In the genomic region with DNA sequence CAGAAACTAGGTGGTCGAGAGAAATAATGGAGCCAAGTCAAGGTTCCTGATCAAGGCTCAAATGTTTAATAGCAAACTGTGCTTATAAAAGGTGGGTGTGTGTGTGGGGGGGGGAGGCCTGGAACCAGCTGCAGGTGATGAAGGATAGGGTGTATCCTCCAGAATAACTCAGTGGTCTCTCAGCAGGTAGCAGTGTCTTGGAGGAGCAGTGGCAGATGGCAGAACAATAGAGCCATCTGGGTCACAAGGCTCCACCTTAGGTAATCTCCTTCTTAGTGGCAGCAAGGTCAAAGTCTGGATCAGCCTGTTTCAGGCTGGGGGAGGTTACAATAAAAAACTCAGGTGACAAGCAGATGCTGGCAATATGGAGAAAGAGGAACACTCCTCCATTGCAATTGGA, we compare ENCODE assay signal across 8 mouse cellular contexts.
DNase-seq lines count a peak whose midpoint lies in the region; ATAC-seq and TF ChIP-seq lines count a peak whose summit lies in the region.
"Not testable (repeated sequence)": the region's sequence is repeated elsewhere in the genome, so short reads cannot be mapped to it uniquely, and the experiment has no call there.

No protein-coding gene starts in this region.

- not testable (repeated sequence) for TF ChIP-seq CTCF in E14TG2a.4 (conservative IDR thresholded peaks at IDR 0.05; ENCODE audit: low read length); ES-Bruce4 (IDR thresholded peaks at IDR 0.05; ENCODE audit: low read depth, low read length)

- in situ Hi-C loops in ES-E14 (cut with MboI; ENCODE audit: low sequenced_read_pairs in 2 of 2, unreplicated experiment in 2 of 2): not testable (repeated sequence)

- H3K27me3 ChIP-seq in E14TG2a.4 (ENCODE audit: insufficient read depth, low read length); ES-Bruce4 (ENCODE audit: control insufficient read depth, insufficient read depth, low read length, poor library complexity, severe bottlenecking); limb, embryonic 11.5 days (ENCODE audit: control insufficient read depth, insufficient read depth, low read length); midbrain, embryonic 10.5 days (ENCODE audit: low read depth, poor library complexity, severe bottlenecking): not testable (repeated sequence)

- WGBS in limb, embryonic 11.5 days: 97% methylated on average over 1 of the region's 1 CpGs
- WGBS in midbrain, embryonic 10.5 days: 92% methylated on average over 1 of the region's 1 CpGs

- ATAC-seq in limb, embryonic 11.5 days (ENCODE audit: insufficient number of reproducible peaks, low FRiP score, low TSS enrichment, low read depth): not testable (repeated sequence)

- H3K9ac ChIP-seq in ES-Bruce4 (ENCODE audit: low read depth, poor library complexity, severe bottlenecking); limb, embryonic 11.5 days (ENCODE audit: low read length): not testable (repeated sequence)
- peak overlapping the region; percentile 44; the same call in 1 of the 2 replicates for H3K9ac ChIP-seq in ES-E14 (ENCODE audit: insufficient read depth, low read depth, low read length, poor library complexity, severe bottlenecking)

- H3K27ac ChIP-seq in ES-Bruce4 (ENCODE audit: insufficient read depth, low read length) (peak overlapping the region; percentile 67), ES-E14 (ENCODE audit: insufficient read depth, low read depth, low read length, poor library complexity, severe bottlenecking) (peak overlapping the region; percentile 82)
- not testable (repeated sequence) for H3K27ac ChIP-seq in limb, embryonic 11.5 days (replicated peaks; ENCODE audit: low read depth, low read length); midbrain, embryonic 10.5 days (replicated peaks)

- H3K4me3 ChIP-seq in E14TG2a.4 (replicated peaks; ENCODE audit: low read length) (peak overlapping the region; percentile 71), ES-E14 (ENCODE audit: insufficient read depth in 1 of 2, low read depth in 1 of 2, low read length in 2 of 2, poor library complexity in 1 of 2, severe bottlenecking in 1 of 2) (peak overlapping the region; percentile 27 to 64)
- not testable (repeated sequence) for H3K4me3 ChIP-seq in ES-Bruce4 (ENCODE audit: low read depth, low read length); limb, embryonic 11.5 days (ENCODE audit: low read depth, low read length); midbrain, embryonic 10.5 days

- H3K4me2 ChIP-seq in limb, embryonic 11.5 days (ENCODE audit: low read depth, severe bottlenecking): not testable (repeated sequence)

- not testable (repeated sequence) for TF ChIP-seq POLR2A in ES-Bruce4 (IDR thresholded peaks at IDR 0.05; ENCODE audit: insufficient read depth, low read length)

- H3K9me3 ChIP-seq in E14TG2a.4 (ENCODE audit: low read length): peaks cover 60% of the 10 kb centered on the region
- H3K9me3 ChIP-seq in ES-Bruce4 (replicated peaks; ENCODE audit: control insufficient read depth, insufficient read depth, low read length, poor library complexity, severe bottlenecking): peaks cover 15% of the 10 kb centered on the region
- H3K9me3 ChIP-seq in ES-E14 (ENCODE audit: control insufficient read depth, insufficient read depth, low read depth, low read length); limb, embryonic 11.5 days (ENCODE audit: control insufficient read depth, low read length); midbrain, embryonic 10.5 days (replicated peaks): not testable (repeated sequence)

- DNase-seq in ES-CJ7 (ENCODE audit: low read depth, low spot score) (peak; percentile 96), ES-E14 (ENCODE audit: low read depth, low spot score) (peak; percentile 64), R1 (ENCODE audit: low read depth, low spot score) (peak; percentile 98), ZHBTc4 (ENCODE audit: low read depth, low spot score) (peak; percentile 95)
- DNase-seq in limb, embryonic 11.5 days (ENCODE audit: low spot score): peak; percentile 0
- peak; percentile 4 for DNase-seq in midbrain, embryonic 10.5 days (ENCODE audit: low spot score)

- peak; percentile 83 for TF ChIP-seq EP300 in ES-Bruce4 (IDR thresholded peaks at IDR 0.05; ENCODE audit: insufficient read depth, low read depth, low read length)

- peaks cover 18% of the 10 kb centered on the region for H3K36me3 ChIP-seq in E14TG2a.4 (ENCODE audit: insufficient read depth, low read length)
- H3K36me3 ChIP-seq in ES-Bruce4 (ENCODE audit: control insufficient read depth, insufficient read depth, low read length, poor library complexity, severe bottlenecking); ES-E14 (ENCODE audit: control insufficient read depth, insufficient read depth, low read length, poor library complexity, severe bottlenecking); limb, embryonic 11.5 days (ENCODE audit: control insufficient read depth, insufficient read depth, low read length); midbrain, embryonic 10.5 days: not testable (repeated sequence)

- peaks cover 15% of the 10 kb centered on the region for H3K4me1 ChIP-seq in E14TG2a.4 (replicated peaks; ENCODE audit: low read depth, low read length)
- not testable (repeated sequence) for H3K4me1 ChIP-seq in ES-Bruce4 (ENCODE audit: control insufficient read depth, insufficient read depth, low read length); ES-E14 (ENCODE audit: control insufficient read depth in 2 of 2, insufficient read depth in 2 of 2, low read length in 2 of 2, poor library complexity in 1 of 2); limb, embryonic 11.5 days (ENCODE audit: control insufficient read depth, insufficient read depth, low read length); midbrain, embryonic 10.5 days

TF ChIP-seq in ES-E14, 5 proteins besides CTCF, POLR2A, EP300 and RAD21:
- TF ChIP-seq CHD2 (IDR thresholded peaks at IDR 0.05; ENCODE audit: low read depth, low read length): 0 out of 2 replicates have a peak, but pooled peaks have one; percentile 35
- 0 out of 2 replicates have a peak, but pooled peaks have one; percentile 5 for TF ChIP-seq ZNF384 (IDR thresholded peaks at IDR 0.05; ENCODE audit: low read depth, low read length)
TF ChIP-seq in ES-E14: peak in this region for 2; not testable (repeated sequence) for 3.

Comparison
In these comparisons a context has a peak if more than half of its experiments do, and no peak if none do; other contexts are left out.
1. DNase-seq: peak in every context shown above with its lines; median percentile 98 in R1; 96 in ES-CJ7; 95 in ZHBTc4; 64 in ES-E14; 4 in midbrain, embryonic 10.5 days; 0 in limb, embryonic 11.5 days.